Mouse (Mus musculus): ENCODE results near the gene Olfr1234. TPM values are rescaled to one million over a fixed set of nuclear protein-coding genes. Genes with fewer than 3 reads are reported as not detected.

Olfr1234 gene
- total RNA-seq (2021): not detected

- no peak for DNase-seq (ENCODE audit: extremely low spot score in 1 of 2, low spot score in 1 of 2)
Measured at GRCm38 (mm10) chr2:89364765-89365164, at the start of gene Olfr1234. TSS of gene Olfr1234 (minus strand) at chr2:89364865.

- no peak for DNase-seq (ENCODE audit: extremely low spot score in 1 of 2, low spot score in 1 of 2)
Measured at GRCm38 (mm10) chr2:89409576-89409975, 44.9 kb upstream of the Olfr1234 start, which contains the start of gene Olfr1238. TSS of gene Olfr1238 (minus strand) at chr2:89409676.

- DNase-seq (ENCODE audit: extremely low spot score in 1 of 2, low spot score in 1 of 2): no peak
Measured at GRCm38 (mm10) chr2:89400882-89401281, 36.2 kb upstream of the Olfr1234 start.

- no peak for DNase-seq (ENCODE audit: extremely low spot score in 1 of 2, low spot score in 1 of 2)
Measured at GRCm38 (mm10) chr2:89342298-89342697, 22.4 kb downstream of the Olfr1234 start, which contains the start of gene Olfr1233. TSS of gene Olfr1233 (minus strand) at chr2:89342398.

GRCm38 (mm10) chr2:89329575-89329974 is 35.1 kb downstream of the Olfr1234 start, which contains the start of gene Olfr1232:
TSS of gene Olfr1232 (minus strand) at chr2:89329675.
- no peak for DNase-seq (ENCODE audit: extremely low spot score in 1 of 2, low spot score in 1 of 2)

Other genes with a start within 250 kb of the Olfr1234 start
- not detected for gene Olfr1221, start 247.6 kb downstream of the Olfr1234 start, total RNA-seq (2021)
- not detected for gene Olfr1222, start 231.8 kb downstream of the Olfr1234 start, total RNA-seq (2021)
- gene Olfr1223, start 213.3 kb downstream of the Olfr1234 start, total RNA-seq (2021): not detected
- gene Olfr1224-ps1, start 200.8 kb downstream of the Olfr1234 start, total RNA-seq (2021): not detected
- gene Olfr1225, start 190.2 kb downstream of the Olfr1234 start, total RNA-seq (2021): not detected
- gene Olfr1226, start 164.8 kb downstream of the Olfr1234 start, total RNA-seq (2021): not detected
- gene Olfr1228, start 110.8 kb downstream of the Olfr1234 start, total RNA-seq (2021): not detected
- gene Olfr1229, start 76.9 kb downstream of the Olfr1234 start, total RNA-seq (2021): not detected
- not detected for gene Olfr1230, start 67.6 kb downstream of the Olfr1234 start, total RNA-seq (2021)
- gene Olfr1231, start 57.8 kb downstream of the Olfr1234 start, total RNA-seq (2021): not detected
- not detected for gene Olfr1232, start 35.2 kb downstream of the Olfr1234 start, total RNA-seq (2021)
- not detected for gene Olfr1233, start 22.5 kb downstream of the Olfr1234 start, total RNA-seq (2021)
- not detected for gene Olfr1238, start 44.8 kb upstream of the Olfr1234 start, total RNA-seq (2021)
- not detected for gene Olfr1239, start 55.5 kb upstream of the Olfr1234 start, total RNA-seq (2021)
- gene Olfr1240, start 78.1 kb upstream of the Olfr1234 start, total RNA-seq (2021): not detected
- gene Olfr1241, start 122.3 kb upstream of the Olfr1234 start, total RNA-seq (2021): not detected
- not detected for gene Olfr1242, start 133.5 kb upstream of the Olfr1234 start, total RNA-seq (2021)
- gene Olfr1243, start 166.6 kb upstream of the Olfr1234 start, total RNA-seq (2021): not detected
- gene Olfr1245, start 213.6 kb upstream of the Olfr1234 start, total RNA-seq (2021): not detected
- not detected for gene Olfr1246, start 228.3 kb upstream of the Olfr1234 start, total RNA-seq (2021)
- not detected for gene Olfr1247, start 249.3 kb upstream of the Olfr1234 start, total RNA-seq (2021)

Measured in layer of hippocampus, postnatal 25 days (tissue).